Mouse (Mus musculus) limb, embryonic 14.5 days (tissue): ENCODE measurements at regions not wholly inside any gene's neighbourhood (a gene's known extent, or its start where the extent isn't known, plus 50 kb on each side); places are given as distances from the start of the nearest gene placed in this dataset.

Experiments
- ATAC-seq: fragments of 200-750 bp; cut with Nextera tagmentation; 2 replicates; pipeline ENCODE4 v1.8.0; 2017; ENCODE audit warnings: low read depth, moderate number of reproducible peaks, moderate TSS enrichment; ENCODE audit not compliant: low FRiP score
- DNase-seq: peaks from one replicate; pipeline ENCODE4 v3.0.0-alpha.2; 2015; ENCODE audit warnings: low spot score
- H3K27ac ChIP-seq: fragments of 300-500 bp; sonication (generic); replicated peaks from 2 replicates; pipeline ENCODE4 v1.5.1; 2014; ENCODE audit warnings: low read depth, mild to moderate bottlenecking, low read length, moderate library complexity, mixed read lengths
- H3K27me3 ChIP-seq: fragments of 300-500 bp; sonication (generic); 2 replicates; pipeline ENCODE4 v1.6.1; 2014; ENCODE audit warnings: low read length, mixed read lengths; ENCODE audit not compliant: control insufficient read depth, insufficient read depth
- H3K36me3 ChIP-seq: fragments of 300-500 bp; sonication (generic); 2 replicates; pipeline ENCODE4 v1.6.1; 2014; ENCODE audit warnings: mild to moderate bottlenecking, low read length, moderate library complexity, mixed read lengths; ENCODE audit not compliant: control insufficient read depth, insufficient read depth
- H3K4me1 ChIP-seq: fragments of 300-500 bp; sonication (generic); 2 replicates; pipeline ENCODE4 v1.6.1; 2014; ENCODE audit warnings: antibody characterized with exemption, low read length, mixed read lengths; ENCODE audit not compliant: control insufficient read depth, insufficient read depth
- H3K4me2 ChIP-seq: fragments of 300-500 bp; sonication (generic); replicated peaks from 2 replicates; pipeline ENCODE4 v1.6.1; 2014; ENCODE audit warnings: low read depth, mild to moderate bottlenecking, low read length, moderate library complexity; ENCODE audit not compliant: severe bottlenecking
- H3K4me3 ChIP-seq: fragments of 300-500 bp; sonication (generic); replicated peaks from 2 replicates; pipeline ENCODE4 v1.5.1; 2014; ENCODE audit warnings: low read length
- H3K9ac ChIP-seq: fragments of 300-500 bp; sonication (generic); 2 replicates; pipeline ENCODE4 v1.6.1; 2014; ENCODE audit warnings: mild to moderate bottlenecking, low read depth, low read length, moderate library complexity; ENCODE audit not compliant: severe bottlenecking
- H3K9me3 ChIP-seq: fragments of 300-500 bp; sonication (generic); 2 replicates; pipeline ENCODE4 v1.6.1; 2016; ENCODE audit warnings: low read length; ENCODE audit not compliant: control insufficient read depth
- POLR2A ChIP-seq: fragments of 200-500 bp; IDR thresholded peaks from 2 replicates; pipeline ENCODE4 v1.8.0; 2012; ENCODE audit warnings: inconsistent platforms, mild to moderate bottlenecking, moderate library complexity, borderline replicate concordance; ENCODE audit not compliant: insufficient read depth, insufficient read length; ENCODE audit errors: extremely low read depth
- WGBS: fragments of 180-500 bp; shearing (Covaris S2); extraction: QIAGEN DNeasy Blood & Tissue Kit; methylation state at CpG from one replicate; pipeline ENCODE4 v1.1.7; 2014; 5-methylcytosine and 5-hydroxymethylcytosine counted together

- H3K4me1 ChIP-seq, result no peaks in the 10 kb centered on the region
- H3K27ac ChIP-seq, result no peak overlapping the region
- H3K9me3 ChIP-seq, result no peaks in the 10 kb centered on the region
- H3K27me3 ChIP-seq, result no peaks in the 10 kb centered on the region
- H3K9ac ChIP-seq, result no peak overlapping the region
- no peak for TF ChIP-seq POLR2A
- no peak for ATAC-seq
- H3K36me3 ChIP-seq, result no peaks in the 10 kb centered on the region
- H3K4me3 ChIP-seq, result no peak overlapping the region
- no peak overlapping the region for H3K4me2 ChIP-seq
- DNase-seq, result peak; percentile 65
- WGBS, result 35% methylated on average over 3 of the region's 3 CpGs
These were observed 510.6 kb upstream of the Cdh7 start for GRCm38 (mm10) chr1:109471671-109472070.

GRCm38 (mm10) chr1:109481387-109481786, 500.8 kb upstream of the Cdh7 start:
- no peak for TF ChIP-seq POLR2A
- Histone ChIP-seq H3K4me1 (no peaks in the 10 kb centered on the region), H3K9me3 (no peaks in the 10 kb centered on the region), H3K27me3 (no peaks in the 10 kb centered on the region), H3K27ac (no peak overlapping the region), H3K36me3 (no peaks in the 10 kb centered on the region), H3K9ac (no peak overlapping the region), H3K4me2 (no peak overlapping the region), H3K4me3 (no peak overlapping the region)
- no peak for ATAC-seq
- DNase-seq, result no peak
- WGBS, result 59% methylated on average over 3 of the region's 3 CpGs

DNA sequence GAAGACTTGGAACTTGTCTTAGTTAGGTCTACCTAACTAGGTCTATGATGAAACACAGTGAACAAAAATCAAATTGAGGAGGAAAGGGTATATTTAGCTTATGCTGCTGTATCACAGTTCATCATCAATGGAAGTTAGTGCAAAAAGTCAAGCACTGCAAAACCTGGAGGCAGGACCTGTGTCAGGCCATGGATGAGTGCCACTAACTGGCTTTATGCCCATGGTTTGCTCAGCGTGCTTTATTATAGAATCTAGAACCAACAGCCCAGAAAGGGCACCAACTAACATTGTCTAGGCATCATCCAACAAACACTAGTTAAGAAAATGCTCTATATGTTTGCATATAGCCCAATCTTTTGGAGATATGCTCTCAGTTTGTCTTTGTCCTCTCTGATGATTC, 486.3 kb upstream of the Cdh7 start:
- H3K27me3 ChIP-seq, result no peaks in the 10 kb centered on the region
- ATAC-seq (no peak), DNase-seq (no peak)
- no peak overlapping the region for H3K27ac ChIP-seq
- no peak overlapping the region for H3K4me3 ChIP-seq
- 44% methylated on average over 1 of the region's 1 CpGs for WGBS
- H3K9me3 ChIP-seq, result no peaks in the 10 kb centered on the region
- no peaks in the 10 kb centered on the region for H3K36me3 ChIP-seq
- TF ChIP-seq POLR2A, result no peak
- no peak overlapping the region for H3K4me2 ChIP-seq
- H3K9ac ChIP-seq, result no peak overlapping the region
- no peaks in the 10 kb centered on the region for H3K4me1 ChIP-seq

DNA sequence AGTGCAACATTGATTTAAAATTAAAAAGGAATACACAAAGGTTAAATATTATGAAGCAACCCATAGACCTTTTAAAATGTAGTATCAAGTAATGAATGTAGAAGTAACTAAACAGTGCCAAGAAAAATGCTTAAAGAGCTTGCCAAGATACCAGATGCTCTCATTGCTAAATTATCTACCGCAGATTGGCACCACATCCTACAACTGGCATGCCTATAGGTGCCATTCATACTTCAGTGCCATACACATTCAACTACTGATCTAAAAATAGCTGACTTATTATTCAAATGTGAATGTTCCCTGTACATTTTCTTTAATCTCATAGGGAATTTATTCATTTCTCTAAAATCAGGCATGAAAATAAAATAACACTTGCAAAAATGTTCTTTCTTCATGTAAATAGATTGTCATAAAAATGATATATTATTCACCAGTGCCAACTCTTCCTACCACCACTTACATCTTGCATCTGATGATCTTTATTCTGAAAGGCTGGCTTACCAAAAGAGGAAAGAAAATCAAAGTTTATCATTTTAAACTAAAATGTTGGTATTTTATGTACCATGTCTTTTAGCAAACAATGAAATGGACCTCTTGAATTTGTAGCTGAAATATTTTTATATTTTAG, 469.5 kb upstream of the Cdh7 start:
- TF ChIP-seq POLR2A, result no peak
- ATAC-seq (no peak), DNase-seq (no peak)
- H3K36me3 ChIP-seq, result no peaks in the 10 kb centered on the region
- WGBS, result 85% methylated on average over 1 of the region's 1 CpGs
- no peak overlapping the region for H3K4me2 ChIP-seq
- H3K4me1 ChIP-seq, result no peaks in the 10 kb centered on the region
- no peaks in the 10 kb centered on the region for H3K9me3 ChIP-seq
- no peak overlapping the region for H3K9ac ChIP-seq
- no peak overlapping the region for H3K4me3 ChIP-seq
- no peak overlapping the region for H3K27ac ChIP-seq
- no peaks in the 10 kb centered on the region for H3K27me3 ChIP-seq

DNA sequence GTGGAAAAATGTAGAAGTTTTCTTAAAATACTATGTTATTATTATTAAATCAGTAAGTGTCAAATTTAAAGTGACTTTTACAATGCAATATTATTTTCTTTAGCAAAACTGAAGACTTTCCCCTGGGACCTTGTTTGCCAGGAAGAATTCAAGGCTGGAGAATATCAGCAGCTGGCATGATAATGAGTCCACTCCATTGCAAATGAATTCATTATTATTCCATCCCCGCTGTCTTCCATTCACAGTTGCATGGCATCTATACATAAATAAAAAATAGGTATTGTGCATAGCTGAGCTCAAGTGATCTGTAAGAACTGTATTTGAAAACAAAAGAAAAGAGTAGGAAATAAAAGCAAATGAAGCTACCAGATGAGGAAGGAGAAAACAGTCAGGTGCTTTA, 467.9 kb upstream of the Cdh7 start:
- H3K4me1 ChIP-seq, result no peaks in the 10 kb centered on the region
- TF ChIP-seq POLR2A, result no peak
- DNase-seq, result no peak
- ATAC-seq, result no peak
- H3K9me3 ChIP-seq, result no peaks in the 10 kb centered on the region
- H3K4me2 ChIP-seq, result no peak overlapping the region
- no peaks in the 10 kb centered on the region for H3K36me3 ChIP-seq
- WGBS, result 91% methylated on average over 1 of the region's 1 CpGs
- H3K4me3 ChIP-seq, result no peak overlapping the region
- no peak overlapping the region for H3K9ac ChIP-seq
- H3K27ac ChIP-seq, result no peak overlapping the region
- H3K27me3 ChIP-seq, result no peaks in the 10 kb centered on the region
